ENCODE assay signal across 23 mouse cellular contexts in the genomic region with DNA sequence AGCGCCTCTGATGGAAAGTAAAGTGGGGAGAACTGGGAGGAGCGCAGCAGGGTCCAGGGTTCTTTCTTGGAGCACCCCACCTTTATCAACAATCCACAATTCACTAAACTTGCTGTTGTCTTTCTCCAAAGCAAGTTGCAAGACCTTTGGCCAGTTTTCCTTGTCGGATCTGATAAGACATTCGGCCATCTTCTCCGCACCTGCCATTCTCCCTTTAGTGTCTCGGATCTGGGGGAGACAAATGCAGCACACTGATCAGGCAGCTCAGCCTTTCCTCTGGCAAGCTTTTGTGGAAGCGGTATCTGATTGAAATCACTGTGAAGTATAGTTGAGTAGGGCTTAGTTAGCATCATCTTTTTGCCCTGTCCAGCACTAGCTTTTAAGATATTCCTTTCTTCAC.
"Had no signal": no experiment of that assay in that cellular context is flagged by ENCODE, and none has a peak within 500 bp of the region (broad histone marks: within the 10 kb centered on the region; RNA-seq: fewer than 3 reads in every experiment).

No protein-coding gene starts in this region.

- H3K9ac ChIP-seq: heart, embryonic 12.5 days; hindbrain, embryonic 13.5 days; hindbrain, embryonic 15.5 days; kidney, embryonic 15.5 days; limb, embryonic 13.5 days; limb, embryonic 15.5 days; liver, embryonic 12.5 days; liver, embryonic 14.5 days had no signal

- H3K4me3 ChIP-seq: heart, embryonic 10.5 days; heart, embryonic 12.5 days; hindbrain, embryonic 13.5 days; hindbrain, embryonic 15.5 days; kidney, embryonic 15.5 days; limb, embryonic 13.5 days; limb, embryonic 15.5 days; liver, embryonic 12.5 days had no signal

- H3K9me3 ChIP-seq: heart, embryonic 10.5 days; heart, embryonic 12.5 days; hindbrain, embryonic 13.5 days; hindbrain, embryonic 15.5 days; kidney, embryonic 15.5 days; limb, embryonic 13.5 days; limb, embryonic 15.5 days; liver, embryonic 12.5 days had no signal

- DNase-seq: gastrocnemius, postnatal 14 days; gastrocnemius, postnatal 36 days; heart, adult 18-20 months; heart, postnatal 10 days; kidney, adult 2 months; kidney, adult 9 months; kidney, postnatal 14 days; kidney, postnatal 36 days; layer of hippocampus, adult 9-11 months; layer of hippocampus, postnatal 36 days; left cerebral cortex, postnatal 4 days had no signal

- ATAC-seq: hindbrain, postnatal 0 days; intestine, embryonic 16.5 days; liver, embryonic 12.5 days had no signal

- H3K27ac ChIP-seq: heart, embryonic 10.5 days; hindbrain, embryonic 13.5 days; hindbrain, embryonic 15.5 days; hindbrain, postnatal 0 days; kidney, embryonic 15.5 days; kidney, postnatal 0 days; limb, embryonic 13.5 days; limb, embryonic 15.5 days; liver, embryonic 12.5 days; liver, embryonic 14.5 days had no signal

- H3K27me3 ChIP-seq: heart, embryonic 12.5 days; hindbrain, embryonic 13.5 days; hindbrain, embryonic 15.5 days; kidney, embryonic 15.5 days; limb, embryonic 13.5 days; limb, embryonic 15.5 days; liver, embryonic 12.5 days had no signal

- H3K36me3 ChIP-seq: heart, embryonic 10.5 days; hindbrain, embryonic 13.5 days; hindbrain, embryonic 15.5 days; liver, embryonic 12.5 days had no signal

- H3K4me1 ChIP-seq: heart, embryonic 10.5 days; heart, embryonic 12.5 days; hindbrain, embryonic 13.5 days; hindbrain, embryonic 15.5 days; kidney, embryonic 15.5 days; limb, embryonic 13.5 days; limb, embryonic 15.5 days; liver, embryonic 12.5 days had no signal

- H3K4me2 ChIP-seq: heart, embryonic 12.5 days; hindbrain, embryonic 13.5 days; hindbrain, embryonic 15.5 days; kidney, embryonic 15.5 days; limb, embryonic 13.5 days; limb, embryonic 15.5 days; liver, embryonic 12.5 days had no signal
